Comparison of ENCODE assay signal across 8 mouse cellular contexts in the genomic region with DNA sequence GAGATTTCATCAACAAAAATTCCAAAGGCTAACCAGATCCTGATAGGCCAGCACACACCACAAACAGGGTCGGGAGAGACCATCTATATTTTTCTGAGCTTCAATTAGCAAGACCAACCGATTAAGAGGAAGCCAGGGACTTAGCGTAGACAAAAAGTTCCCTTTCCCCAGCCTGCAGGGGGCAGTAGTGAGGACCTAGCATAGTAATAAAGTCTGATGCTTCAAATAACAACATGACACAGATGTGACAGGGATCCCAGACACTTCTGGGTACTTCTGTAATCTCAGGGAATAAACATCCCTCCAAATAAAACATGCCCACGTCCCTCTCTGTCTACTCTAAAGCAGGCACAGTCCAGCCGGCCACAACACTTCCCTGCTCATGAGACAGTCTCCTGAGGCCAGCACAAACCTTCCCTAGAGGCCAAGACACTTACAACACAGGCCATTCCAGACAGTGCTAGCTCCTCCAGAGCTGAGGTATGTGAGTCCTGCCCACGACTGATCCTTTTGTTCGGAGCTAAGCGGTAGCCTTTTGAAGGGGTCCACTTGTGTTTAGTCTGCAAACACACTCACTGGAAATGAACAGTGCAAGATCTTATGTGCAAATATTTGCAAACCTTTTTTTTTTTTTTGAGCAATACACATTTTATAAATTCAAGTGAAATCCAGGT. TPM values are rescaled to one million over a fixed set of nuclear protein-coding genes. Genes with fewer than 3 reads are reported as not detected.
A peak's percentile ranks its signal among the peaks of the same experiment; 100 is the strongest.
DNase-seq lines count a peak whose midpoint lies in the region; ATAC-seq and TF ChIP-seq lines count a peak whose summit lies in the region.

No protein-coding gene starts in this region.

- H3K9ac ChIP-seq in liver, postnatal 0 days (replicated peaks), result no peak overlapping the region

- TF ChIP-seq POLR2A in spleen, adult 2 months (IDR thresholded peaks at IDR 0.05; ENCODE audit: low read depth, low read length), result no peak

- H3K9me3 ChIP-seq in liver, postnatal 0 days (ENCODE audit: low read length), result no peaks in the 10 kb centered on the region

- no peak overlapping the region for H3K27ac ChIP-seq in liver, postnatal 0 days (ENCODE audit: low read depth)
- no peak overlapping the region for H3K27ac ChIP-seq in spleen, adult 2 months (ENCODE audit: insufficient read depth, low read length)

- 0 out of 2 replicates have a peak, but pooled peaks cover 2% of the 10 kb centered on the region for H3K36me3 ChIP-seq in liver, postnatal 0 days (replicated peaks; ENCODE audit: insufficient read depth, low read length)
- no peaks in the 10 kb centered on the region for H3K36me3 ChIP-seq in spleen, adult 2 months (ENCODE audit: control insufficient read depth, insufficient read depth, low read length)

- H3K27me3 ChIP-seq in liver, postnatal 0 days (ENCODE audit: insufficient read depth, low read length), result no peaks in the 10 kb centered on the region
- H3K27me3 ChIP-seq in spleen, adult 2 months (ENCODE audit: control insufficient read depth, insufficient read depth, low read length), result no peaks in the 10 kb centered on the region

- peak; percentile 30 to 63 for DNase-seq in adrenal gland, adult 18-20 months (ENCODE audit: low spot score in 2 of 2)
- DNase-seq in adrenal gland, adult 2 months, result no peak
- DNase-seq in left cerebral cortex, adult 18-20 months (ENCODE audit: low spot score in 2 of 2), result peak; percentile 17 to 37
- DNase-seq in left cerebral cortex, adult 9 months (ENCODE audit: low spot score in 2 of 2), result no peak
- DNase-seq in c-Kit-positive CD71-negative TER-119-negative erythroid progenitor cells, embryonic 14.5 days (ENCODE audit: low read depth), result peak; percentile 33
- DNase-seq in liver, postnatal 0 days, result peak; percentile 70
- peak; percentile 25 to 61 for DNase-seq in spleen, adult 2 months (ENCODE audit: low read depth in 1 of 2, low spot score in 2 of 2)
- no peak for DNase-seq in cerebellum, adult 8-10 months

- no peak overlapping the region for H3K4me2 ChIP-seq in liver, postnatal 0 days (ENCODE audit: low read depth, low read length)

- H3K4me3 ChIP-seq in liver, postnatal 0 days (ENCODE audit: low read depth, low read length), result no peak overlapping the region
- no peak overlapping the region for H3K4me3 ChIP-seq in spleen, adult 2 months (ENCODE audit: extremely low read depth, insufficient read depth, insufficient read length)

- H3K4me1 ChIP-seq in liver, postnatal 0 days (ENCODE audit: insufficient read depth), result no peaks in the 10 kb centered on the region
- no peaks in the 10 kb centered on the region for H3K4me1 ChIP-seq in spleen, adult 2 months (ENCODE audit: control insufficient read depth, insufficient read depth, insufficient read length)

- TF ChIP-seq EP300 in liver, postnatal 0 days (IDR thresholded peaks at IDR 0.05; ENCODE audit: low read depth), result no peak

- no peak for ATAC-seq in liver, postnatal 0 days

- TF ChIP-seq CTCF in liver, postnatal 0 days (IDR thresholded peaks at IDR 0.05; ENCODE audit: low read depth), result peak; percentile 78
- peak; percentile 36; the same call in 1 of the 2 replicates for TF ChIP-seq CTCF in spleen, adult 2 months (IDR thresholded peaks at IDR 0.05; ENCODE audit: extremely low read depth, insufficient read depth, insufficient read length, insufficient replicate concordance)

- 67% methylated on average over 8 of the region's 8 CpGs for WGBS in liver, postnatal 0 days (ENCODE audit: insufficient replicate concordance)
- WGBS in spleen, adult 2 months, result 71% methylated on average over 8 of the region's 8 CpGs

RNA-seq across cellular contexts. Expression of a gene that starts 37.6 kb away (rescaled TPM):
- 10 to 100 TPM; 21.0 to 22.9 TPM for total RNA-seq in adrenal gland, adult 18-20 months (2021)
- 10 to 100 TPM; 16.5 to 23.1 TPM for total RNA-seq in adrenal gland, adult 2 months (2021)
- 5.2 and 6.5 TPM in 2 replicates for polyA plus RNA-seq in adrenal gland, adult 2 months (2012; rRNA removed)
- 10 to 100 TPM; 11.6 to 12.7 TPM for total RNA-seq in left cerebral cortex, adult 18-20 months (2021)
- polyA plus RNA-seq in liver, postnatal 0 days (2015; fragmentation: Nextera tagmentation; extraction: Ambion mirVana), result 2.7 and 2.8 TPM in 2 replicates
- 8.6 and 9.9 TPM in 2 replicates for polyA plus RNA-seq in spleen, adult 2 months (2012; rRNA removed)

Comparison
In these comparisons a context has a peak if more than half of its experiments do, and no peak if none do; other contexts are left out.
1. DNase-seq: peak in adrenal gland, adult 18-20 months (2 of 2), left cerebral cortex, adult 18-20 months (2 of 2), c-Kit-positive CD71-negative TER-119-negative erythroid progenitor cells, embryonic 14.5 days (single experiment), liver, postnatal 0 days (single experiment) and spleen, adult 2 months (2 of 2); none in adrenal gland, adult 2 months (single experiment), left cerebral cortex, adult 9 months (0 of 2) and cerebellum, adult 8-10 months (single experiment).